Mouse (Mus musculus) thymus, adult 2 months (tissue): ENCODE results near the gene Letmd1.

ENCODE experiments used
- CTCF ChIP-seq: fragments of 200-500 bp; IDR thresholded peaks from 2 replicates; pipeline ENCODE4 v1.5.1; 2012; ENCODE audit warnings: mild to moderate bottlenecking, control low read depth, low read length, moderate library complexity, borderline replicate concordance; ENCODE audit not compliant: control insufficient read depth, poor library complexity, insufficient read depth; ENCODE audit errors: extremely low read depth
- POLR2A ChIP-seq: fragments of 200-500 bp; IDR thresholded peaks from 2 replicates; pipeline ENCODE4 v1.6.1; 2012; ENCODE audit warnings: mild to moderate bottlenecking, low read length, control low read depth, moderate library complexity; ENCODE audit not compliant: control insufficient read depth, poor library complexity, insufficient read depth; ENCODE audit errors: extremely low read depth

GRCm38 (mm10) chr15:100513387-100513786 lies 44.6 kb downstream of the Letmd1 start:
- TF ChIP-seq CTCF = no peak
- TF ChIP-seq POLR2A = no peak
